Mouse (Mus musculus) midbrain, embryonic 16.5 days (tissue): ENCODE measurements around the gene Gm49321. TPM values are rescaled to one million over a fixed set of nuclear protein-coding genes. Genes with fewer than 3 reads are reported as not detected.

Experiments used
- ATAC-seq: fragments of 200-750 bp; cut with Nextera tagmentation; 2 replicates; pipeline ENCODE4 v1.8.0; 2017; ENCODE audit warnings: moderate TSS enrichment
- H3K27ac ChIP-seq: fragments of 300-500 bp; sonication (generic); 2 replicates; pipeline ENCODE4 v1.5.1; 2014; ENCODE audit warnings: mild to moderate bottlenecking, low read length, mixed read lengths
- H3K27me3 ChIP-seq: fragments of 300-500 bp; sonication (generic); 2 replicates; pipeline ENCODE4 v1.6.1; 2014; ENCODE audit warnings: low read depth, low read length, mixed read lengths; ENCODE audit not compliant: control insufficient read depth, insufficient read depth
- H3K36me3 ChIP-seq: fragments of 300-500 bp; sonication (generic); 2 replicates; pipeline ENCODE4 v1.6.1; 2014; ENCODE audit warnings: mild to moderate bottlenecking, low read length, moderate library complexity, mixed read lengths; ENCODE audit not compliant: control insufficient read depth, insufficient read depth
- H3K4me1 ChIP-seq: fragments of 300-500 bp; sonication (generic); 2 replicates; pipeline ENCODE4 v1.6.1; 2014; ENCODE audit warnings: mild to moderate bottlenecking, low read length, mixed read lengths; ENCODE audit not compliant: control insufficient read depth, insufficient read depth
- H3K4me2 ChIP-seq: fragments of 300-500 bp; sonication (generic); 2 replicates; pipeline ENCODE4 v1.6.1; 2014; ENCODE audit warnings: mild to moderate bottlenecking, low read length, mixed read lengths
- H3K4me3 ChIP-seq: fragments of 300-500 bp; sonication (generic); 2 replicates; pipeline ENCODE4 v1.5.1; 2014; ENCODE audit warnings: low read depth, mild to moderate bottlenecking, low read length, moderate library complexity, mixed read lengths
- H3K9ac ChIP-seq: fragments of 300-500 bp; sonication (generic); 2 replicates; pipeline ENCODE4 v1.6.1; 2014; ENCODE audit warnings: low read depth, low read length, mixed read lengths
- H3K9me3 ChIP-seq: fragments of 300-500 bp; sonication (generic); replicated peaks from 2 replicates; pipeline ENCODE4 v1.6.1; 2014; ENCODE audit warnings: mild to moderate bottlenecking, low read length, mixed read lengths; ENCODE audit not compliant: control insufficient read depth, poor library complexity, severe bottlenecking
- WGBS: fragments of 180-500 bp; shearing (Covaris S2); extraction: QIAGEN DNeasy Blood & Tissue Kit; methylation state at CpG from one replicate; pipeline ENCODE4 v1.1.7; 2014; 5-methylcytosine and 5-hydroxymethylcytosine counted together
- polyA plus RNA-seq: library from polyadenylated mRNA; unstranded; fragments of >200 nt; fragmentation: Nextera tagmentation; extraction: Ambion mirVana; gene quantifications from 2 replicates; pipeline ENCODE4 v1.2.1, GENCODE M21; 2015

Gm49321 gene
- polyA plus RNA-seq, 1 experiment from 2014 or later, result 21.2 TPM

GRCm38 (mm10) chr12:73904133-73904934 lies 33.1 kb upstream of the Gm49321 start:
- 81% methylated on average over 5 of the region's 5 CpGs for WGBS
- no peak for ATAC-seq
- Histone ChIP-seq H3K4me3 (no peak overlapping the region), H3K9me3 (no peaks in the 10 kb centered on the region), H3K4me2 (no peak overlapping the region), H3K9ac (no peak overlapping the region), H3K27ac (no peak overlapping the region), H3K36me3 (no peaks in the 10 kb centered on the region), H3K4me1 (peaks cover 3% of the 10 kb centered on the region), H3K27me3 (no peaks in the 10 kb centered on the region)

- H3K4me2 ChIP-seq, result no peak overlapping the region
- no peaks in the 10 kb centered on the region for H3K9me3 ChIP-seq
- H3K27me3 ChIP-seq, result no peaks in the 10 kb centered on the region
- H3K4me3 ChIP-seq, result no peak overlapping the region
- 81% methylated on average over 2 of the region's 2 CpGs for WGBS
- no peak overlapping the region for H3K27ac ChIP-seq
- no peak for ATAC-seq
- peaks cover 7% of the 10 kb centered on the region for H3K4me1 ChIP-seq
- no peaks in the 10 kb centered on the region for H3K36me3 ChIP-seq
- H3K9ac ChIP-seq, result no peak overlapping the region
Measured at GRCm38 (mm10) chr12:73905041-73905440, 32.4 kb upstream of the Gm49321 start.

- H3K9me3 ChIP-seq, result no peaks in the 10 kb centered on the region
- H3K4me1 ChIP-seq, result peaks cover 12% of the 10 kb centered on the region
- no peak overlapping the region for H3K4me3 ChIP-seq
- WGBS, result 84% methylated on average over 4 of the region's 4 CpGs
- H3K27ac ChIP-seq, result no peak overlapping the region
- ATAC-seq, result no peak
- H3K36me3 ChIP-seq, result no peaks in the 10 kb centered on the region
- no peaks in the 10 kb centered on the region for H3K27me3 ChIP-seq
- H3K9ac ChIP-seq, result no peak overlapping the region
- no peak overlapping the region for H3K4me2 ChIP-seq
Measured at GRCm38 (mm10) chr12:73905555-73905954, 31.9 kb upstream of the Gm49321 start.

- H3K9me3 ChIP-seq, result no peaks in the 10 kb centered on the region
- H3K27me3 ChIP-seq, result no peaks in the 10 kb centered on the region
- peak overlapping the region; percentile 65 for H3K4me2 ChIP-seq
- H3K9ac ChIP-seq, result peak overlapping the region; percentile 64
- H3K4me1 ChIP-seq, result peaks cover 18% of the 10 kb centered on the region
- ATAC-seq, result peak; percentile 90
- under 1% methylated on average over 18 of the region's 18 CpGs for WGBS
- H3K4me3 ChIP-seq, result peak overlapping the region; percentile 98
- no peaks in the 10 kb centered on the region for H3K36me3 ChIP-seq
- H3K27ac ChIP-seq, result peak overlapping the region; percentile 98
Measured at GRCm38 (mm10) chr12:73907079-73907672, 30.3 kb upstream of the Gm49321 start.

GRCm38 (mm10) chr12:73907673-73908150 lies 29.7 kb upstream of the Gm49321 start:
- H3K9me3 ChIP-seq, result no peaks in the 10 kb centered on the region
- H3K9ac ChIP-seq, result peak overlapping the region; percentile 99
- H3K27me3 ChIP-seq, result no peaks in the 10 kb centered on the region
- peaks cover 18% of the 10 kb centered on the region for H3K4me1 ChIP-seq
- H3K27ac ChIP-seq, result peak overlapping the region; percentile 98
- 0% methylated on average over 35 of the region's 51 CpGs for WGBS
- H3K4me3 ChIP-seq, result peak overlapping the region; percentile 98
- peak; percentile 99 for ATAC-seq
- no peaks in the 10 kb centered on the region for H3K36me3 ChIP-seq
- peak overlapping the region; percentile 86 for H3K4me2 ChIP-seq

- no peaks in the 10 kb centered on the region for H3K9me3 ChIP-seq
- peak; percentile 69 for ATAC-seq
- H3K36me3 ChIP-seq, result no peaks in the 10 kb centered on the region
- WGBS, result under 1% methylated on average over 65 of the region's 76 CpGs
- peak overlapping the region; percentile 98 for H3K4me3 ChIP-seq
- H3K4me1 ChIP-seq, result peaks cover 18% of the 10 kb centered on the region
- peak overlapping the region; percentile 99 for H3K9ac ChIP-seq
- peak overlapping the region; percentile 98 for H3K27ac ChIP-seq
- no peaks in the 10 kb centered on the region for H3K27me3 ChIP-seq
- H3K4me2 ChIP-seq, result peak overlapping the region; percentile 86
Measured at GRCm38 (mm10) chr12:73908274-73909012, 29.0 kb upstream of the Gm49321 start.

- peaks cover 18% of the 10 kb centered on the region for H3K4me1 ChIP-seq
- no peaks in the 10 kb centered on the region for H3K9me3 ChIP-seq
- H3K4me3 ChIP-seq, result peak overlapping the region; percentile 98
- H3K27me3 ChIP-seq, result no peaks in the 10 kb centered on the region
- H3K36me3 ChIP-seq, result no peaks in the 10 kb centered on the region
- H3K9ac ChIP-seq, result peak overlapping the region; percentile 99
- H3K27ac ChIP-seq, result no peak overlapping the region
- WGBS, result 3% methylated on average over 6 of the region's 6 CpGs
- no peak for ATAC-seq
- peak overlapping the region; percentile 86 for H3K4me2 ChIP-seq
Measured at GRCm38 (mm10) chr12:73909013-73909575, 28.4 kb upstream of the Gm49321 start.

- H3K4me3 ChIP-seq, result no peak overlapping the region
- H3K27me3 ChIP-seq, result no peaks in the 10 kb centered on the region
- WGBS, result 98% methylated on average over 5 of the region's 5 CpGs
- no peak overlapping the region for H3K4me2 ChIP-seq
- H3K9ac ChIP-seq, result no peak overlapping the region
- no peak overlapping the region for H3K27ac ChIP-seq
- ATAC-seq, result no peak
- H3K4me1 ChIP-seq, result no peaks in the 10 kb centered on the region
- H3K9me3 ChIP-seq, result no peaks in the 10 kb centered on the region
- H3K36me3 ChIP-seq, result no peaks in the 10 kb centered on the region
Measured at GRCm38 (mm10) chr12:73918479-73918878, 19.0 kb upstream of the Gm49321 start.
